Mouse (Mus musculus) kidney, adult 2 months (tissue): ENCODE results near the gene Mlxipl.

Experiments used
- CTCF ChIP-seq: fragments of 200-500 bp; conservative IDR thresholded peaks from 2 replicates; pipeline ENCODE4 v1.5.1; 2011; ENCODE audit warnings: low read depth, mild to moderate bottlenecking, control low read depth, low read length, moderate library complexity, mixed read lengths; ENCODE audit not compliant: insufficient read depth, insufficient read length
- POLR2A ChIP-seq: fragments of 200-500 bp; IDR thresholded peaks from one replicate; pipeline ENCODE4 v1.6.1; 2011; ENCODE audit warnings: low read depth, low read length, control low read depth

- TF ChIP-seq CTCF, result no peak
- no peak for TF ChIP-seq POLR2A
These were observed 25.9 kb upstream of the Mlxipl start, which contains the start of gene Dnajc30 for GRCm38 (mm10) chr5:135063629-135064381.
